In genomic region chr3:29706816-29707215, GRCm38 (mm10) we compare ENCODE assay signal across 22 mouse cellular contexts.
DNase-seq lines count a peak whose midpoint lies in the region; ATAC-seq and TF ChIP-seq lines count a peak whose summit lies in the region.
"Had no signal": no experiment of that assay in that cellular context is flagged by ENCODE, and none has a peak within 500 bp of the region (broad histone marks: within the 10 kb centered on the region; RNA-seq: fewer than 3 reads in every experiment).

No protein-coding gene starts in this region.

- H3K27me3 ChIP-seq in intestine, postnatal 0 days (replicated peaks; ENCODE audit: control insufficient read depth, insufficient read depth, low read length) = no peaks in the 10 kb centered on the region
- H3K27me3 ChIP-seq: CH12.LX had no signal

- no peak for DNase-seq in frontal cortex, postnatal 14 days (ENCODE audit: low spot score in 2 of 2)
- peak; percentile 52 for DNase-seq in brain, adult 2 months (ENCODE audit: low read depth, low spot score)
- peak; percentile 42 for DNase-seq in telencephalon, adult 2 months (ENCODE audit: low read depth, low spot score)
- DNase-seq: adrenal gland, adult 2 months; adrenal gland, adult 8-10 months; adrenal gland, postnatal 10 days; adrenal gland, postnatal 14 days; adrenal gland, postnatal 25 days; adrenal gland, postnatal 36 days; B cell, adult 2 months; cerebellum, adult 11 months; cerebellum, adult 11-12 months; cerebellum, adult 18-20 months; cerebellum, adult 2 months; cerebellum, adult 8-10 months had no signal

- no peak overlapping the region for H3K9ac ChIP-seq in intestine, postnatal 0 days (ENCODE audit: low read depth, low read length)

- H3K4me3 ChIP-seq in intestine, postnatal 0 days (ENCODE audit: low read depth, low read length) = no peak overlapping the region

- H3K36me3 ChIP-seq in intestine, postnatal 0 days (ENCODE audit: control insufficient read depth, insufficient read depth) = no peaks in the 10 kb centered on the region
- H3K36me3 ChIP-seq: G1E had no signal

- no peaks in the 10 kb centered on the region for H3K4me1 ChIP-seq in intestine, postnatal 0 days (replicated peaks; ENCODE audit: control insufficient read depth, insufficient read depth, low read length)

- H3K9me3 ChIP-seq in intestine, postnatal 0 days (ENCODE audit: control insufficient read depth) = no peaks in the 10 kb centered on the region
- H3K9me3 ChIP-seq: G1E had no signal

- no peak overlapping the region for H3K27ac ChIP-seq in intestine, postnatal 0 days (ENCODE audit: low read depth, low read length)

- WGBS in intestine, postnatal 0 days = 90% methylated on average over 2 of the region's 2 CpGs

- ATAC-seq in frontal cortex, adult (ENCODE audit: low TSS enrichment) = peak; percentile 44
- ATAC-seq in intestine, postnatal 0 days = no peak
- ATAC-seq in CD4-positive, CD25-positive, alpha-beta regulatory T cell, adult 4 months = no peak
- ATAC-seq: activated CD4-positive, CD25-positive, alpha-beta regulatory T cell, adult 4 months; Patski had no signal

- no peak for TF ChIP-seq CTCF in intestine, postnatal 0 days (IDR thresholded peaks at IDR 0.05; ENCODE audit: low read depth)

- H3K4me2 ChIP-seq in intestine, postnatal 0 days (replicated peaks; ENCODE audit: low read depth) = no peak overlapping the region

Comparison
In these comparisons a context has a peak if more than half of its experiments do, and no peak if none do; other contexts are left out.
1. DNase-seq: peak in brain, adult 2 months (single experiment) and telencephalon, adult 2 months (single experiment); none in frontal cortex, postnatal 14 days (0 of 2).